Comparison of ENCODE assay signal across 11 mouse cellular contexts in the genomic region with DNA sequence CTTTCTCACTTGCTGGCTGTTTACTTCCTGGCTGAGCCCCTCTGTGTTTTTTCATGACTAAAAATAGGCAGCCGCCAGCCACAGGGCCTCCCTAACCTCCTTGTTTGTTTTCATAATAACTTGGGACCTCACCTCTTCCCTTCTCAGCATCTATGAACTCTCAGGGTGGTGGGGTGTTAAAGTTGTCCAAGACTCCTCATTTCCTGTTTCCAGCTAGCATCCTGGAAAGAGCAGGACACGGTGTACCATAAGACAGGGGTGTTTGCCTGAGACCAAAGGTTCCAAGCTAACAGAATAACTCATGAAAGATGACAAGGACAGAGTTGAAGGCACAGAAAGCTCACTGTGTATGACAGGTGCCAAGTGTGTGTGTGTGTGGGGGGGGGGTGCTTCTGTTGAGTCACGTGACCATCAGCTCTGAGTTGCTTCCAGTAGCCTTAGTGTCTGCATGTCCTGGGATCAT. TPM values are rescaled to one million over a fixed set of nuclear protein-coding genes. Genes with fewer than 3 reads are reported as not detected.
DNase-seq lines count a peak whose midpoint lies in the region; ATAC-seq and TF ChIP-seq lines count a peak whose summit lies in the region.
"Had no signal": no experiment of that assay in that cellular context is flagged by ENCODE, and none has a peak within 500 bp of the region (broad histone marks: within the 10 kb centered on the region; RNA-seq: fewer than 3 reads in every experiment).

No protein-coding gene starts in this region.

- no peaks in the 10 kb centered on the region for H3K4me1 ChIP-seq in lung, embryonic 14.5 days (ENCODE audit: insufficient read depth)
- H3K4me1 ChIP-seq in liver, embryonic 16.5 days (ENCODE audit: control insufficient read depth, low read depth, low read length): peaks cover 2% of the 10 kb centered on the region; the same call in 1 of the 2 replicates
- H3K4me1 ChIP-seq: midbrain, embryonic 12.5 days had no signal

- H3K27me3 ChIP-seq in lung, embryonic 14.5 days (ENCODE audit: insufficient read depth, low read length): no peaks in the 10 kb centered on the region
- no peaks in the 10 kb centered on the region for H3K27me3 ChIP-seq in liver, embryonic 16.5 days (ENCODE audit: control insufficient read depth, insufficient read depth, low read depth, low read length)
- H3K27me3 ChIP-seq: midbrain, embryonic 12.5 days had no signal

- no peaks in the 10 kb centered on the region for H3K36me3 ChIP-seq in lung, embryonic 14.5 days (ENCODE audit: insufficient read depth)
- H3K36me3 ChIP-seq in liver, embryonic 16.5 days (ENCODE audit: control insufficient read depth, insufficient read depth): no peaks in the 10 kb centered on the region
- H3K36me3 ChIP-seq: embryonic facial prominence, embryonic 10.5 days; midbrain, embryonic 12.5 days had no signal

- no peak overlapping the region for H3K4me3 ChIP-seq in lung, embryonic 14.5 days (ENCODE audit: low read depth, low read length)
- H3K4me3 ChIP-seq in liver, embryonic 16.5 days (ENCODE audit: low read depth, low read length): no peak overlapping the region
- H3K4me3 ChIP-seq: embryonic facial prominence, embryonic 10.5 days; midbrain, embryonic 12.5 days had no signal

- H3K9me3 ChIP-seq in lung, embryonic 14.5 days (ENCODE audit: low read depth, low read length): no peaks in the 10 kb centered on the region
- H3K9me3 ChIP-seq in liver, embryonic 16.5 days (replicated peaks; ENCODE audit: control insufficient read depth, low read length): no peaks in the 10 kb centered on the region
- H3K9me3 ChIP-seq: embryonic facial prominence, embryonic 10.5 days; midbrain, embryonic 12.5 days had no signal

- no peak overlapping the region for H3K4me2 ChIP-seq in lung, embryonic 14.5 days
- H3K4me2 ChIP-seq in liver, embryonic 16.5 days (ENCODE audit: low read depth, low read length): no peak overlapping the region
- H3K4me2 ChIP-seq: midbrain, embryonic 12.5 days had no signal

- TF ChIP-seq CTCF in lung, embryonic 14.5 days (IDR thresholded peaks at IDR 0.05; ENCODE audit: low read depth): no peak

- WGBS in lung, embryonic 14.5 days: 23% methylated on average over 3 of the region's 3 CpGs
- WGBS in liver, embryonic 16.5 days (ENCODE audit: insufficient replicate concordance): 26% methylated on average over 3 of the region's 3 CpGs

- DNase-seq in adrenal gland, adult 2 months: peak; percentile 28
- DNase-seq in adrenal gland, postnatal 36 days: no peak
- no peak for DNase-seq in lung, embryonic 14.5 days
- no peak for DNase-seq in lung, postnatal 4 days
- DNase-seq in thymus, postnatal 36 days: peak; percentile 31 to 50
- no peak for DNase-seq in right cerebral cortex, postnatal 36 days (ENCODE audit: low spot score in 2 of 2)
- DNase-seq in urinary bladder, postnatal 36 days (ENCODE audit: low spot score in 2 of 2): no peak

- peak overlapping the region; percentile 43; the same call in 1 of the 2 replicates for H3K27ac ChIP-seq in lung, embryonic 14.5 days (ENCODE audit: low read depth)
- H3K27ac ChIP-seq in liver, embryonic 16.5 days (ENCODE audit: low read length): 0 out of 2 replicates have a peak overlapping the region, but pooled peaks have one; percentile 4
- H3K27ac ChIP-seq: midbrain, embryonic 12.5 days had no signal

- H3K9ac ChIP-seq in lung, embryonic 14.5 days: no peak overlapping the region
- H3K9ac ChIP-seq in liver, embryonic 16.5 days (ENCODE audit: low read depth, low read length): no peak overlapping the region
- H3K9ac ChIP-seq: midbrain, embryonic 12.5 days had no signal

- ATAC-seq in lung, embryonic 14.5 days (ENCODE audit: insufficient read depth): no peak
- ATAC-seq in liver, embryonic 16.5 days (ENCODE audit: low read depth): no peak

RNA-seq across cellular contexts. Expression of a gene that starts 6.7 kb away (rescaled TPM):
- total RNA-seq in adrenal gland, adult 2 months (2021): 10 to 100 TPM in 1 of 2 experiments, 1 to 10 TPM in 1; 1.8 to 24.0 TPM
- polyA plus RNA-seq in adrenal gland, adult 2 months (2012; rRNA removed): 0.13 and 0.26 TPM in 2 replicates
- total RNA-seq in adrenal gland, postnatal 36 days (2021): 1 to 10 TPM; 2.9 to 6.4 TPM
- polyA plus RNA-seq in lung, embryonic 14.5 days (2014; fragmentation: Nextera tagmentation; extraction: Ambion mirVana): not detected in 2 replicates
- polyA plus RNA-seq in liver, embryonic 16.5 days (2015; fragmentation: Nextera tagmentation; extraction: Ambion mirVana): 0.15 and 0.26 TPM in 2 replicates
- total RNA-seq: left cerebral cortex, postnatal 14 days had no signal
- polyA plus RNA-seq: embryonic facial prominence, embryonic 10.5 days; midbrain, embryonic 12.5 days had no signal

RNA-seq across cellular contexts. Expression of a gene that starts 30.3 kb away (rescaled TPM):
- 10 to 100 TPM; 48.4 to 76.6 TPM for total RNA-seq in adrenal gland, adult 2 months (2021)
- polyA plus RNA-seq in adrenal gland, adult 2 months (2012; rRNA removed): 69.3 and 101 TPM in 2 replicates
- 10 to 100 TPM; 40.4 to 67.8 TPM for total RNA-seq in adrenal gland, postnatal 36 days (2021)
- 0.62 and 0.83 TPM in 2 replicates for polyA plus RNA-seq in lung, embryonic 14.5 days (2014; fragmentation: Nextera tagmentation; extraction: Ambion mirVana)
- polyA plus RNA-seq in liver, embryonic 16.5 days (2015; fragmentation: Nextera tagmentation; extraction: Ambion mirVana): 0.05 TPM in 2 replicates
- polyA plus RNA-seq: midbrain, embryonic 12.5 days had no signal

RNA-seq across cellular contexts. Expression of a gene that starts 35.8 kb away (rescaled TPM):
- total RNA-seq in adrenal gland, adult 2 months (2021): 1 to 10 TPM; 4.9 to 5.5 TPM
- polyA plus RNA-seq in adrenal gland, adult 2 months (2012; rRNA removed): 6.3 and 7.7 TPM in 2 replicates
- 1 to 10 TPM; 4.6 to 7.1 TPM for total RNA-seq in adrenal gland, postnatal 36 days (2021)
- polyA plus RNA-seq in lung, embryonic 14.5 days (2014; fragmentation: Nextera tagmentation; extraction: Ambion mirVana): 1.5 TPM in 2 replicates
- 1.5 and 1.8 TPM in 2 replicates for polyA plus RNA-seq in liver, embryonic 16.5 days (2015; fragmentation: Nextera tagmentation; extraction: Ambion mirVana)

RNA-seq across cellular contexts. Expression of a gene that starts 44.7 kb away (rescaled TPM):
- 100 to 1,000 TPM; 129 to 161 TPM for total RNA-seq in adrenal gland, adult 2 months (2021)
- polyA plus RNA-seq in adrenal gland, adult 2 months (2012; rRNA removed): 31.7 and 45.2 TPM in 2 replicates
- 100 to 1,000 TPM; 122 to 145 TPM for total RNA-seq in adrenal gland, postnatal 36 days (2021)
- 118 and 123 TPM in 2 replicates for polyA plus RNA-seq in lung, embryonic 14.5 days (2014; fragmentation: Nextera tagmentation; extraction: Ambion mirVana)
- 162 and 170 TPM in 2 replicates for polyA plus RNA-seq in liver, embryonic 16.5 days (2015; fragmentation: Nextera tagmentation; extraction: Ambion mirVana)

RNA-seq across cellular contexts. Expression of a gene that starts 56.7 kb away (rescaled TPM):
- total RNA-seq in adrenal gland, adult 2 months (2021): 10 to 100 TPM; 21.8 to 38.2 TPM
- 25.0 and 28.1 TPM in 2 replicates for polyA plus RNA-seq in adrenal gland, adult 2 months (2012; rRNA removed)
- total RNA-seq in adrenal gland, postnatal 36 days (2021): 10 to 100 TPM; 30.1 to 35.2 TPM
- 85.4 and 93.3 TPM in 2 replicates for polyA plus RNA-seq in lung, embryonic 14.5 days (2014; fragmentation: Nextera tagmentation; extraction: Ambion mirVana)
- 31.0 and 35.3 TPM in 2 replicates for polyA plus RNA-seq in liver, embryonic 16.5 days (2015; fragmentation: Nextera tagmentation; extraction: Ambion mirVana)

Comparison
In these comparisons a context has a peak if more than half of its experiments do, and no peak if none do; other contexts are left out.
1. DNase-seq: peak in adrenal gland, adult 2 months (single experiment) and thymus, postnatal 36 days (2 of 2); none in adrenal gland, postnatal 36 days (0 of 2), lung, embryonic 14.5 days (single experiment), lung, postnatal 4 days (0 of 2), right cerebral cortex, postnatal 36 days (0 of 2) and urinary bladder, postnatal 36 days (0 of 2).
2. RNA of a gene that starts 30.3 kb away (polyA plus RNA-seq): 69.3 to 101 TPM in adrenal gland, adult 2 months; 0.62 to 0.83 TPM in lung, embryonic 14.5 days and 0.05 TPM in liver, embryonic 16.5 days; every median in the first group is over 10 times any median in the second.